Mouse (Mus musculus) embryonic facial prominence, embryonic 15.5 days (tissue): ENCODE results near the gene Tpbpa. TPM values are rescaled to one million over a fixed set of nuclear protein-coding genes. Genes with fewer than 3 reads are reported as not detected.

ENCODE experiments used
- ATAC-seq: fragments of 200-750 bp; cut with Nextera tagmentation; 2 replicates; pipeline ENCODE4 v1.8.0; 2017; ENCODE audit warnings: low read depth, moderate TSS enrichment; ENCODE audit not compliant: insufficient number of reproducible peaks, low FRiP score, low TSS enrichment
- H3K27ac ChIP-seq: fragments of 300-500 bp; sonication (generic); replicated peaks from 2 replicates; pipeline ENCODE4 v1.5.1; 2015; ENCODE audit warnings: mild to moderate bottlenecking, inconsistent platforms
- H3K27me3 ChIP-seq: fragments of 300-500 bp; sonication (generic); 2 replicates; pipeline ENCODE4 v1.6.1; 2015; ENCODE audit warnings: inconsistent platforms
- H3K36me3 ChIP-seq: fragments of 300-500 bp; sonication (generic); 2 replicates; pipeline ENCODE4 v1.6.1; 2015; ENCODE audit warnings: mild to moderate bottlenecking, inconsistent platforms
- H3K4me1 ChIP-seq: fragments of 300-500 bp; sonication (generic); 2 replicates; pipeline ENCODE4 v1.6.1; 2015; ENCODE audit warnings: inconsistent platforms
- H3K4me2 ChIP-seq: fragments of 300-500 bp; sonication (generic); replicated peaks from 2 replicates; pipeline ENCODE4 v1.6.1; 2015; ENCODE audit warnings: mild to moderate bottlenecking, inconsistent platforms
- H3K4me3 ChIP-seq: fragments of 300-500 bp; sonication (generic); replicated peaks from 2 replicates; pipeline ENCODE4 v1.5.1; 2015; ENCODE audit warnings: mild to moderate bottlenecking, inconsistent platforms
- H3K9ac ChIP-seq: fragments of 300-500 bp; sonication (generic); 2 replicates; pipeline ENCODE4 v1.6.1; 2015; ENCODE audit warnings: inconsistent platforms
- H3K9me3 ChIP-seq: fragments of 300-500 bp; sonication (generic); replicated peaks from 2 replicates; pipeline ENCODE4 v1.6.1; 2016; ENCODE audit warnings: inconsistent platforms
- WGBS: fragments of 180-500 bp; shearing (Covaris S2); methylation state at CpG from one replicate; pipeline ENCODE4 v1.1.7; 2015; 5-methylcytosine and 5-hydroxymethylcytosine counted together
- polyA plus RNA-seq: library from polyadenylated mRNA; unstranded; fragments of >200 nt; fragmentation: Nextera tagmentation; extraction: Ambion mirVana; gene quantifications from 2 replicates; pipeline ENCODE4 v1.2.1, GENCODE M21; 2015

The Tpbpa gene
- polyA plus RNA-seq, 1 experiment from 2014 or later = not detected

- no peak overlapping the region for H3K4me3 ChIP-seq
- no peak overlapping the region for H3K27ac ChIP-seq
- 0 out of 2 replicates have a peak, but pooled peaks cover 2% of the 10 kb centered on the region for H3K9me3 ChIP-seq
- H3K9ac ChIP-seq = no peak overlapping the region
- no peaks in the 10 kb centered on the region for H3K4me1 ChIP-seq
- no peaks in the 10 kb centered on the region for H3K27me3 ChIP-seq
- no peak for ATAC-seq
- H3K36me3 ChIP-seq = no peaks in the 10 kb centered on the region
- H3K4me2 ChIP-seq = no peak overlapping the region
- 95% methylated on average over 1 of the region's 1 CpGs for WGBS
Measured at GRCm38 (mm10) chr13:60892301-60892700, 49.5 kb downstream of the Tpbpa start.

Other genes with a start within 250 kb of the Tpbpa start
- gene BC051665, start 155.6 kb downstream of the Tpbpa start, polyA plus RNA-seq = not detected in 2 replicates
- 0.87 and 1.3 TPM in 2 replicates for gene Ctsll3, start 139.1 kb downstream of the Tpbpa start, polyA plus RNA-seq
- 0.17 and 0.38 TPM in 2 replicates for gene 4930486L24Rik, start 77.5 kb downstream of the Tpbpa start, polyA plus RNA-seq
- gene Gm49392, start 45.1 kb downstream of the Tpbpa start, polyA plus RNA-seq = not detected in 2 replicates
- 5.3 and 6.4 TPM in 2 replicates for gene Ctla2b, start 44.5 kb downstream of the Tpbpa start, polyA plus RNA-seq
- not detected in 2 replicates for gene Tpbpb, start 37.1 kb downstream of the Tpbpa start, polyA plus RNA-seq
- not detected in 2 replicates for gene Gm49393, start 6.4 kb downstream of the Tpbpa start, polyA plus RNA-seq
- gene Gm49391, start 5.4 kb downstream of the Tpbpa start, polyA plus RNA-seq = 0.93 and 2.0 TPM in 2 replicates
- 31.0 and 31.8 TPM in 2 replicates for gene Ctla2a, start 5.4 kb downstream of the Tpbpa start, polyA plus RNA-seq
- not detected in 2 replicates for gene Ctsj, start 64.0 kb upstream of the Tpbpa start, polyA plus RNA-seq
- gene Ctsq, start 98.6 kb upstream of the Tpbpa start, polyA plus RNA-seq = not detected in 2 replicates
- gene Ctsr, start 222.3 kb upstream of the Tpbpa start, polyA plus RNA-seq = not detected in 2 replicates